Mouse (Mus musculus): ENCODE data around the gene Rarg. TPM values are rescaled to one million over a fixed set of nuclear protein-coding genes. Genes with fewer than 3 reads are reported as not detected.

The Rarg gene
- polyA plus RNA-seq, 1 experiment from 2014 or later = 15.4 TPM

DNA sequence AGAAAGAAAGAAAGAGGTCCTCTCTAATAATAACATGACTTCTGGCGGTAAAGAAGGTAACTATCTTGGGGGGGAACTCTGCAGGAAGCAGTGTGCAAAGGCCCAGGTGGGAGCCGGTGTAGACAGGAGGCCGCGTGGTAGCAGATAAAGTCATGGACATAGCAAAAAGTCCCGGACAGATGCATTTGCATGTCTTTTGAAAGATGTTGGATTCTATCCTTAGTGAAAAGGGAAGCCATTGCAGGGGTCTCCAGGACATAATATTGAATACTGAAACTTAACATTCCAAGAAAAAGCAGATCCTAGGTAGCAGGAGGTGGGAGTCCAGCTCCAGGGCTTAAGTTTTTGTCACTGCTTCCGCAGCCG lies 21.4 kb upstream of the Rarg start:
- WGBS = 33% methylated on average over 7 of the region's 7 CpGs
- Histone ChIP-seq H3K9me3 (no peaks in the 10 kb centered on the region), H3K27me3 (replicated peaks) (no peaks in the 10 kb centered on the region), H3K9ac (peak overlapping the region; percentile 74), H3K27ac (peak overlapping the region; percentile 53; the same call in 1 of the 2 replicates), H3K4me2 (replicated peaks) (peak overlapping the region; percentile 96), H3K36me3 (peaks cover 25% of the 10 kb centered on the region), H3K4me3 (peak overlapping the region; percentile 86), H3K4me1 (peaks cover 14% of the 10 kb centered on the region)
- 0 out of 2 replicates have a peak, but pooled peaks have one; percentile 11 for ATAC-seq (ENCODE audit: low FRiP score, low read depth)

GRCm38 (mm10) chr15:102273982-102274716 lies 16.8 kb upstream of the Rarg start:
- H3K4me2 ChIP-seq (replicated peaks) = no peak overlapping the region
- no peak overlapping the region for H3K9ac ChIP-seq
- no peak overlapping the region for H3K27ac ChIP-seq
- 75% methylated on average over 6 of the region's 6 CpGs for WGBS
- peaks cover 13% of the 10 kb centered on the region for H3K4me1 ChIP-seq
- peaks cover 21% of the 10 kb centered on the region; the same call in 1 of the 2 replicates for H3K27me3 ChIP-seq (replicated peaks)
- H3K9me3 ChIP-seq = no peaks in the 10 kb centered on the region
- no peaks in the 10 kb centered on the region for H3K36me3 ChIP-seq
- no peak overlapping the region for H3K4me3 ChIP-seq
- ATAC-seq (ENCODE audit: low FRiP score, low read depth) = no peak

- H3K4me3 ChIP-seq = no peak overlapping the region
- H3K27me3 ChIP-seq (replicated peaks) = peaks cover 21% of the 10 kb centered on the region; the same call in 1 of the 2 replicates
- H3K36me3 ChIP-seq = no peaks in the 10 kb centered on the region
- H3K9ac ChIP-seq = no peak overlapping the region
- H3K27ac ChIP-seq = no peak overlapping the region
- peaks cover 9% of the 10 kb centered on the region for H3K4me1 ChIP-seq
- 25% methylated on average over 3 of the region's 3 CpGs for WGBS
- H3K4me2 ChIP-seq (replicated peaks) = peak overlapping the region; percentile 48; the same call in 1 of the 2 replicates
- ATAC-seq (ENCODE audit: low FRiP score, low read depth) = no peak
- H3K9me3 ChIP-seq = no peaks in the 10 kb centered on the region
Measured at GRCm38 (mm10) chr15:102271441-102271840, 14.1 kb upstream of the Rarg start.

DNA sequence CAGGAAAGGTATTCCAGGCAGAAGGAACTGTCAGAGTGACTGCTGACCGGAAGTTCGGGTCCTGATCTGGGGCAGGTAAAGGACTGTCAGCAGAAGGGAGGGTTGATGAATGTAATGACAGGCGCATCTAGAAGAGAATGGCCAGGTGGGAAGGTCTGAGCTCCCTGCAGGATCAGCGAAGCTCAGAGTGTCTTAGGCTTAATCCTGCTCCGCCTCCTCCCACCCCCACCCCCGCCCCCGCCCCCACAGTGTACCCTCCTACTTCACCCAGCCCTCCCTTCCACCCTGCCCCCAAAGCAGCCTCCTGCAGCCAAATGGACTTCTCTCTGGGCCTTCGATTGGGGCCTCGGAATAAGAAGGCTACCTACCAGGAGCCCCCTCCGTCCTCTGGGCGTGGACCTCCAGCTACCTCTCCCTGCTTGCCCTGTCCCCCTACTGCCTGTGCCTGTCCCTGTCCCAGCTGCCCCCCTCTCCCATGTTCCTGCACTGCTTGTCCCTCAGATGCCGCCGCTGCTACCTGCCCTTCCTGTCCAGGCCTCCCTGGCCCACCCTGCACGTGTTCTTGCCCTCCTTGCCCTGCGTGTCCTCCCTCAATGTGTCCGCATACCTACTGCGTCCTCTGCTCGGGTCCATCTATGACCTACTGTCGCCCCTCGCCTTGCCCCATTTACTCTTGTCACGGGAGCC lies 13.1 kb upstream of the Rarg start, which contains the start of gene Gm9918:
TSS of gene Gm9918 (plus strand) at position 290 of the 687 bp plus-strand sequence.
- no peaks in the 10 kb centered on the region for H3K36me3 ChIP-seq
- H3K27ac ChIP-seq = no peak within 1 kb of the TSS
- H3K9ac ChIP-seq = no peak within 1 kb of the TSS
- no peak for ATAC-seq (ENCODE audit: low FRiP score, low read depth)
- no peaks in the 10 kb centered on the region for H3K9me3 ChIP-seq
- 13% methylated on average over 21 of the region's 21 CpGs for WGBS
- 0 out of 2 replicates have a peak within 1 kb of the TSS, but pooled peaks have one; percentile 7 for H3K4me3 ChIP-seq
- H3K4me2 ChIP-seq (replicated peaks) = peak within 1 kb of the TSS; percentile 48
- peaks cover 21% of the 10 kb centered on the region; the same call in 1 of the 2 replicates for H3K27me3 ChIP-seq (replicated peaks)
- peaks cover 9% of the 10 kb centered on the region for H3K4me1 ChIP-seq

DNA sequence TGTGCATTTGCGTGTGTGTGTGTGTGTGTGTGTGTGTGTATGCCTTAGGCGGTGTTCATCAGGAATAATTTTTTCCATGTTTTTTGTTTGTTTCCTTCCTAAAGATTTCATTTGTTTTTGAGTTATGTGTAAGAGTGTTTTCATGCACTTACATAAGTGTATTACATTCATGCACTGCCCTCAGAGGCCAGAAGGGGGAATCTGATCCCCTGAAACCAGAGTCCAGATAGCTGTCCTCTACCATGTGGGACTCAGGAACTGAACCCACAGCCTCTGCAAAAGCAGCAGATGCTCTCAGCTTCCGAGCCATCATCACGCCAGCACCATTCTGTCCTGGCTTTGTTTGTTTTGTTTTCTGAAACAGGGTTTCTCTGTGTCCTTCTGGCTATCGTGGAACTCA lies 8.2 kb upstream of the Rarg start:
- Histone ChIP-seq H3K27me3 (replicated peaks) (peaks cover 13% of the 10 kb centered on the region; the same call in 1 of the 2 replicates), H3K27ac (no peak overlapping the region), H3K36me3 (no peaks in the 10 kb centered on the region), H3K9ac (no peak overlapping the region), H3K9me3 (no peaks in the 10 kb centered on the region), H3K4me1 (peaks cover 3% of the 10 kb centered on the region), H3K4me3 (no peak overlapping the region), H3K4me2 (replicated peaks) (no peak overlapping the region)
- no peak for ATAC-seq (ENCODE audit: low FRiP score, low read depth)
- WGBS = 87% methylated on average over 5 of the region's 5 CpGs

GRCm38 (mm10) chr15:102263037-102263436 lies 5.7 kb upstream of the Rarg start:
- no peak overlapping the region for H3K4me3 ChIP-seq

GRCm38 (mm10) chr15:102262582-102262981 lies 5.3 kb upstream of the Rarg start:
- H3K4me1 ChIP-seq = peaks cover 15% of the 10 kb centered on the region
- no peak overlapping the region for H3K4me3 ChIP-seq
- WGBS = 62% methylated on average over 7 of the region's 7 CpGs
- ATAC-seq (ENCODE audit: low FRiP score, low read depth) = no peak
- no peak overlapping the region for H3K27ac ChIP-seq
- H3K27me3 ChIP-seq (replicated peaks) = peaks cover 20% of the 10 kb centered on the region
- no peak overlapping the region for H3K9ac ChIP-seq
- H3K9me3 ChIP-seq = no peaks in the 10 kb centered on the region
- no peaks in the 10 kb centered on the region for H3K36me3 ChIP-seq
- no peak overlapping the region for H3K4me2 ChIP-seq (replicated peaks)

More at GRCm38 (mm10) chr15:102263037-102263436, 5.7 kb upstream of the Rarg start:
- H3K4me2 ChIP-seq (replicated peaks) = no peak overlapping the region
- no peaks in the 10 kb centered on the region for H3K36me3 ChIP-seq
- peaks cover 16% of the 10 kb centered on the region for H3K27me3 ChIP-seq (replicated peaks)
- H3K4me1 ChIP-seq = peaks cover 10% of the 10 kb centered on the region
- WGBS = 76% methylated on average over 2 of the region's 2 CpGs
- H3K9ac ChIP-seq = no peak overlapping the region
- no peak overlapping the region for H3K27ac ChIP-seq
- ATAC-seq (ENCODE audit: low FRiP score, low read depth) = no peak
- no peaks in the 10 kb centered on the region for H3K9me3 ChIP-seq

DNA sequence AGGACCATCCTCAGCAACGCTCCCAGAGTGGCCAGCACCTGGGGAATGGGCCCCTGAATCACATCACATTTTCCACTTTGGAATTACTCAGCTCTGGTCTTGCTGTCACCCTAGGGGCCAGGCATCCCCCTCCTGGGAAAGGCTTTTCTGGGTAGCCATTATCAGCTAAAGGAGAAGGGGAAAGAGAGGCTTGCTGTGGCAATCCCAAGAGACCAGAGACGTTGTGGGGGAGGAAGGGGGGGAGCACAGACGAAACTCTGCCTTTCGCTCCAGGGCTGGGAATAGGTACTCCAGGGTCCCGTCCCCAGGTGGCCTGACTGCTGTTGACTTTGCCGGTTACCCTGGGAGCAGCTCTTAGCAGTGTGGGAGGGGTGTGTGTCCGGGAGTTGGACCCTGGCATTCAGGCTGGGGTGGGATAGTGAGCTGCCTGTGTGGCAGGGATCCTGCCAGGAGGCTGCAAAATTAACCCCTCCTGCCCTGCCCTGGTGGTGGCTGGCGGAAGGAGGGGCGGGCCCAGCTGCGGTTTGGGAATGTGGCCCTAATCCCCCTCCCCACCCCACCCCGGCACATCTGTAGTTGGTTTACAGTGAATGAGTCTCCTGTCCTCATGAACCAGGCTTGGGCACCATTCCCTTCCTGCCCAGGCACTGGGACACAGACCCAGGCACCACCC lies 1.4 kb upstream of the Rarg start:
- ATAC-seq (ENCODE audit: low FRiP score, low read depth) = no peak
- Histone ChIP-seq H3K9ac (no peak overlapping the region), H3K27me3 (replicated peaks) (peaks cover 42% of the 10 kb centered on the region), H3K9me3 (no peaks in the 10 kb centered on the region), H3K4me1 (peaks cover 25% of the 10 kb centered on the region), H3K27ac (no peak overlapping the region), H3K4me3 (no peak overlapping the region), H3K4me2 (replicated peaks) (peak overlapping the region; percentile 99), H3K36me3 (no peaks in the 10 kb centered on the region)
- 15% methylated on average over 11 of the region's 11 CpGs for WGBS

DNA sequence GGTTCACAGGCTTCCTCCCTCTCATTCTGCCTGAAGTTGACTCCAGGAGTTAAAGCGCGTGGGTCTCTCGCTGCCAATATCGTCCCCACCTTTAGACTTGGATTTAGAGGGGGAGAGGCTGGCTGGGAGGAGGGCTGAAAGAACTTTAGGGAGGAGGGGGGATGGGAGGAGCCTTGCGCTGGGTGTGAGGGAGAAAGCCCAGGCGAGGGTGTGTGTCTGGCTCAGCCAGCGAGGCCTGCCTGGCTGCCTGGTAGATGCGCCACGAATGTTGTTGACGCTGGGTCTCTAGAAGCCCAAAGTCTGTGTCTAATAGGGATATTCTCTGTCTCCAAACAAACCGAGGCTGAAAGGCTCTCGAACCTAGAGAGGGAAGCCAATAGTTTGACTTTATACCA lies 756 bp upstream of the Rarg start:
- Histone ChIP-seq H3K9ac (no peak overlapping the region), H3K4me2 (replicated peaks) (peak overlapping the region; percentile 99), H3K36me3 (no peaks in the 10 kb centered on the region), H3K27me3 (replicated peaks) (peaks cover 39% of the 10 kb centered on the region), H3K4me3 (0 out of 2 replicates have a peak overlapping the region, but pooled peaks have one; percentile 53), H3K9me3 (no peaks in the 10 kb centered on the region), H3K27ac (0 out of 2 replicates have a peak overlapping the region, but pooled peaks have one; percentile 7), H3K4me1 (peaks cover 25% of the 10 kb centered on the region)
- WGBS = 6% methylated on average over 12 of the region's 12 CpGs
- no peak for ATAC-seq (ENCODE audit: low FRiP score, low read depth)

GRCm38 (mm10) chr15:102256431-102257201 lies 701 bp downstream of the Rarg start:
- Histone ChIP-seq H3K4me1 (peaks cover 25% of the 10 kb centered on the region), H3K9ac (peak overlapping the region; percentile 69), H3K4me3 (peak overlapping the region; percentile 53), H3K9me3 (no peaks in the 10 kb centered on the region), H3K27me3 (replicated peaks) (peaks cover 39% of the 10 kb centered on the region), H3K36me3 (no peaks in the 10 kb centered on the region), H3K27ac (no peak overlapping the region), H3K4me2 (replicated peaks) (peak overlapping the region; percentile 99)
- 8% methylated on average over 22 of the region's 22 CpGs for WGBS
- ATAC-seq (ENCODE audit: low FRiP score, low read depth) = no peak

DNA sequence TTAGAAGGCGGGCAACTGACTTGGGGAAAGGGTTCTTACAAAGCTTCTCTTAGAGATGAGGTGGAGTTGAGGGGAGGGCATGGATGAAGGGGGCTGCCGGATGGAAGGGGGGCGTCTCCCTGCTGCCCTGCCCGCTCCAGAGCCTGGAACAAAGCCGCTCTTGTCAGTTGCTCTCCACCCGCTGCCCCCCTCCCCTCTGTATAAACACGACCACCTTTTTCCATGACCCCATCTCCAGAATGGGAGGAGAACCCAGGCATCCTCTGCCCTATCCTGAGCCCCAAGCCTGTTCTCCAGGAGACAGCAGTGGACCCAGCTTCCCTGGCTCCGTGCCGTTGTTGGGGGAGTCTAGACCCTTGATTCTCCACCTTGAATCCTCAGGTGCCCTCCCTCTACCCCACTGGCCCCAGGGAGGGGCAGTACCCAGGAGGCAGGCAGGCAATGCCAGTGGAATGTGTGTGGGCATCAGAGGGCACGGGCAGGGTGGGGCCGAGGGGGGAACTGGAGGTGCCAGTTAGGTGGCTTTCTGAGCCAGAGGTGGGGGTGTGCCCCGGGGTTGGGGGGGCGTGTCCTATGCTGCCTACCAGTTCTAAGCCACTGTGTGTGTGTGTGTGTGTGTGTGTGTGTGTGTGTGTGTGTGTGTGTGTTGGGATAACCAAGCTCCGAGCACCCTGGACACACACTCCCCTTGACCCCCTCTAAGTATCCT lies 1.6 kb downstream of the Rarg start:
- 0 out of 2 replicates have a peak, but pooled peaks have one; percentile 26 for ATAC-seq (ENCODE audit: low FRiP score, low read depth)
- Histone ChIP-seq H3K9me3 (no peaks in the 10 kb centered on the region), H3K36me3 (no peaks in the 10 kb centered on the region), H3K4me3 (no peak overlapping the region), H3K27ac (no peak overlapping the region), H3K4me1 (peaks cover 25% of the 10 kb centered on the region), H3K4me2 (replicated peaks) (peak overlapping the region; percentile 99), H3K9ac (no peak overlapping the region), H3K27me3 (replicated peaks) (peaks cover 39% of the 10 kb centered on the region)
- 49% methylated on average over 14 of the region's 14 CpGs for WGBS
